Mouse (Mus musculus) ES-E14 (cell line): ENCODE measurements around the gene Apba2. TPM values are rescaled to one million over a fixed set of nuclear protein-coding genes. Genes with fewer than 3 reads are reported as not detected.

Source experiments
- DNase-seq: peaks from one replicate; pipeline ENCODE4 v3.0.0-alpha.2; 2013; ENCODE audit warnings: low read depth, low spot score
- H3K27ac ChIP-seq: 2 replicates; pipeline ENCODE4 v1.5.1; 2012; ENCODE audit warnings: low read depth, mild to moderate bottlenecking, low read length, moderate library complexity, mixed read lengths; ENCODE audit not compliant: poor library complexity, insufficient read depth, severe bottlenecking
- H3K36me3 ChIP-seq: 2 replicates; pipeline ENCODE4 v1.6.1; 2012; ENCODE audit warnings: mild to moderate bottlenecking, low read length, moderate library complexity, mixed read lengths; ENCODE audit not compliant: control insufficient read depth, poor library complexity, insufficient read depth, severe bottlenecking
- H3K4me1 ChIP-seq, 2 experiments: fragments of 150-350 bp in 1 of 2; sonication (generic) in 1 of 2; 2 replicates each; pipeline ENCODE4 v1.6.1; 2012; ENCODE audit warnings: low read length in 2 of 2, mild to moderate bottlenecking in 1 of 2, mixed read lengths in 1 of 2; ENCODE audit not compliant: control insufficient read depth in 2 of 2, insufficient read depth in 2 of 2, poor library complexity in 1 of 2
- H3K4me3 ChIP-seq, 2 experiments: fragments of 150-350 bp in 1 of 2; sonication (generic) in 1 of 2; 2 replicates each; pipeline ENCODE4 v1.5.1; 2012; ENCODE audit warnings: low read length in 2 of 2, low read depth in 1 of 2, mild to moderate bottlenecking in 1 of 2, mixed read lengths in 1 of 2; ENCODE audit not compliant: insufficient read depth in 1 of 2, poor library complexity in 1 of 2, severe bottlenecking in 1 of 2
- H3K9ac ChIP-seq: 2 replicates; pipeline ENCODE4 v1.6.1; 2012; ENCODE audit warnings: low read depth, mild to moderate bottlenecking, low read length, mixed read lengths; ENCODE audit not compliant: poor library complexity, insufficient read depth, severe bottlenecking
- H3K9me3 ChIP-seq: fragments of 150-350 bp; sonication (generic); 2 replicates; pipeline ENCODE4 v1.6.1; 2012; ENCODE audit warnings: low read depth, mild to moderate bottlenecking, low read length; ENCODE audit not compliant: control insufficient read depth, insufficient read depth
- CHD2 ChIP-seq: IDR thresholded peaks from 2 replicates; pipeline ENCODE4 v1.6.1; 2014; ENCODE audit warnings: mild to moderate bottlenecking, low read depth, low read length, inconsistent platforms
- HCFC1 ChIP-seq: IDR thresholded peaks from 2 replicates; pipeline ENCODE4 v1.6.1; 2012; ENCODE audit warnings: low read length, inconsistent platforms, borderline replicate concordance; ENCODE audit not compliant: insufficient read depth
- MAFK ChIP-seq: IDR thresholded peaks from 2 replicates; pipeline ENCODE4 v1.6.1; 2014; ENCODE audit warnings: mild to moderate bottlenecking, low read depth, low read length, inconsistent platforms; ENCODE audit not compliant: insufficient read depth
- ZC3H11A ChIP-seq: IDR thresholded peaks from 2 replicates; pipeline ENCODE4 v1.6.1; 2012; ENCODE audit warnings: low read depth, mild to moderate bottlenecking, inconsistent platforms, low read length, borderline replicate concordance
- ZNF384 ChIP-seq: IDR thresholded peaks from 2 replicates; pipeline ENCODE4 v1.6.1; 2012; ENCODE audit warnings: low read depth, low read length, inconsistent platforms
- in situ Hi-C, 2 experiments: fragments of 600-800 bp; cut with MboI; formaldehyde crosslinking; loops; one replicate each; pipeline ENCODE4 v1.15.1; 2025; ENCODE audit warnings: low sequenced_read_pairs in 2 of 2, inconsistent platforms in 1 of 2; ENCODE audit not compliant: unreplicated experiment in 2 of 2
- total RNA-seq: library from RNA; depleted of rRNA; stranded (reverse); fragments of 300-350 nt; gene quantifications from 2 replicates; pipeline ENCODE4 v1.2.3, GENCODE M21; 2012

Apba2 gene
- total RNA-seq, 1 experiment, result 1.7 TPM

GRCm38 (mm10) chr7:64456676-64457075, 44.8 kb upstream of the Apba2 start:
- H3K4me3 ChIP-seq, result no peak overlapping the region
- in situ Hi-C loops, result no loop called here
- no peak for TF ChIP-seq MAFK
- TF ChIP-seq HCFC1, result no peak
- TF ChIP-seq CHD2, result no peak
- no peak for TF ChIP-seq ZC3H11A
- TF ChIP-seq ZNF384, result no peak
- no peak for DNase-seq
- H3K36me3 ChIP-seq, result no peaks in the 10 kb centered on the region
- H3K9ac ChIP-seq, result no peak overlapping the region
- no peaks in the 10 kb centered on the region for H3K9me3 ChIP-seq
- no peaks in the 10 kb centered on the region for H3K4me1 ChIP-seq
- H3K27ac ChIP-seq, result no peak overlapping the region

GRCm38 (mm10) chr7:64457811-64458210, 43.7 kb upstream of the Apba2 start:
- no peak for TF ChIP-seq CHD2
- TF ChIP-seq ZC3H11A, result no peak
- TF ChIP-seq HCFC1, result no peak
- no peak for TF ChIP-seq MAFK
- no peak for TF ChIP-seq ZNF384
- no peaks in the 10 kb centered on the region for H3K9me3 ChIP-seq
- no peaks in the 10 kb centered on the region for H3K36me3 ChIP-seq
- H3K4me1 ChIP-seq, result no peaks in the 10 kb centered on the region
- no peak overlapping the region for H3K4me3 ChIP-seq
- no peak for DNase-seq
- in situ Hi-C loops, result no loop called here
- no peak overlapping the region for H3K27ac ChIP-seq
- no peak overlapping the region for H3K9ac ChIP-seq

- no peaks in the 10 kb centered on the region for H3K36me3 ChIP-seq
Observed at GRCm38 (mm10) chr7:64497438-64497837, 4.1 kb upstream of the Apba2 start.

GRCm38 (mm10) chr7:64502271-64503180, 1.0 kb downstream of the Apba2 start:
- no peaks in the 10 kb centered on the region for H3K9me3 ChIP-seq
- in situ Hi-C loops, result no loop called here
- peak overlapping the region; percentile 49; the same call in 1 of the 2 replicates for H3K9ac ChIP-seq
- DNase-seq, result no peak
- H3K27ac ChIP-seq, result no peak overlapping the region
- H3K36me3 ChIP-seq, result no peaks in the 10 kb centered on the region
- H3K4me1 ChIP-seq, result no peaks in the 10 kb centered on the region
- no peak for TF ChIP-seq HCFC1
- no peak for TF ChIP-seq ZNF384
- H3K4me3 ChIP-seq, result peak overlapping the region; percentile 72 to 76

More at GRCm38 (mm10) chr7:64497438-64497837, 4.1 kb upstream of the Apba2 start:
- Histone ChIP-seq H3K9ac (no peak overlapping the region), H3K27ac (no peak overlapping the region), H3K4me1 (no peaks in the 10 kb centered on the region), H3K4me3 (no peak overlapping the region), H3K9me3 (no peaks in the 10 kb centered on the region)
- in situ Hi-C loops, result no loop called here
- TF ChIP-seq MAFK (0 out of 2 replicates have a peak, but pooled peaks have one; percentile 10), ZC3H11A (0 out of 2 replicates have a peak, but pooled peaks have one; percentile 18), HCFC1 (no peak)
- DNase-seq, result peak; percentile 66

GRCm38 (mm10) chr7:64503641-64504040, 2.1 kb downstream of the Apba2 start:
- no peaks in the 10 kb centered on the region for H3K36me3 ChIP-seq
- no peaks in the 10 kb centered on the region for H3K4me1 ChIP-seq
- H3K4me3 ChIP-seq, result no peak overlapping the region
- H3K9me3 ChIP-seq, result no peaks in the 10 kb centered on the region
- in situ Hi-C loops, result no loop called here
- no peak for DNase-seq
- no peak overlapping the region for H3K9ac ChIP-seq
- no peak for TF ChIP-seq ZNF384
- no peak for TF ChIP-seq MAFK
- no peak for TF ChIP-seq HCFC1
- no peak overlapping the region for H3K27ac ChIP-seq
